Mouse (Mus musculus): ENCODE measurements around the gene Fam173a.

Gene Fam173a

GRCm38 (mm10) chr17:25792615-25793014 is at the start of gene Fam173a:
Gene Fam173a, minus strand, starts transcription at chr17:25792901.
- DNase-seq (ENCODE audit: low spot score) = peak; percentile 62

DNA sequence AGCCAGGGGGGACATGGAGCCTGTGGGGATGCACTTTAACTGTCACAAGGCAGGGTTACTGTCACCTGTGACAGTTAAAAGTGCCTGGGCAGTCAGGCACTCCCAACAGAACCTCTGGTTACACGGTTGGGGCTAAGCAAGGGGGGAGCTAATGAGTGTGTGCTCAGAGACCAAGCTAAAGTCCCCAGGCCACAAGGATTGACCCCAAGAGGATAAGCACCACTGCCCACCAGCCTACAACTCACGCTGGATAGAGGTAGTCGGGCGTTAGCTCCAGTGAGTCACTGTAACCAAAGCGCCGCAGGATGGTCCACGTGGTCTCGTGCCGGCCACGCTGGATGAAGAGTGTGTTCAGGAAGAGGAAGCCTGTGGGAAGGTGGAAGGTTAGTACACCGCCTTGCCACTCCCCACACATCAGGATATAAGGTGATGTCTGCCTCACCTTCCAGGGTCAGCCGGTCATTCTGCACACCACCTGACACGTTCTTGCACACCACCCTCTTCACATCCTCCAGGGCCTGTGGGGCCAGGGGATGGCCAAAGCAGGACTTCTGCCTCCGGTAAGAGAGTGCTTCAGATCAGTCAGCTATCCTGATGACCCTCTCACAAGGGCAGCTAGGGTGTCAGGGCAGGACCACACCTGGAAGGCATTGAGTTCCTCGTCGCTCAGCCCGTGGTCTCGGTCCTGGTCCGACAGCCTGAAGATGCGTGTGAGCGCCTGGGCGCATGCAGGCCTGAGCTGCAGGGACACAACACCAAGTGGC is 48.6 kb upstream of the Fam173a start, which contains the start of gene Gm20683:
TSS of gene Gm20683 (minus strand) at position 647 of the 764 bp plus-strand sequence.
- no peak for DNase-seq (ENCODE audit: low spot score)

- no peak for DNase-seq (ENCODE audit: low spot score)
Measured at GRCm38 (mm10) chr17:25840519-25840918, 47.8 kb upstream of the Fam173a start.

DNA sequence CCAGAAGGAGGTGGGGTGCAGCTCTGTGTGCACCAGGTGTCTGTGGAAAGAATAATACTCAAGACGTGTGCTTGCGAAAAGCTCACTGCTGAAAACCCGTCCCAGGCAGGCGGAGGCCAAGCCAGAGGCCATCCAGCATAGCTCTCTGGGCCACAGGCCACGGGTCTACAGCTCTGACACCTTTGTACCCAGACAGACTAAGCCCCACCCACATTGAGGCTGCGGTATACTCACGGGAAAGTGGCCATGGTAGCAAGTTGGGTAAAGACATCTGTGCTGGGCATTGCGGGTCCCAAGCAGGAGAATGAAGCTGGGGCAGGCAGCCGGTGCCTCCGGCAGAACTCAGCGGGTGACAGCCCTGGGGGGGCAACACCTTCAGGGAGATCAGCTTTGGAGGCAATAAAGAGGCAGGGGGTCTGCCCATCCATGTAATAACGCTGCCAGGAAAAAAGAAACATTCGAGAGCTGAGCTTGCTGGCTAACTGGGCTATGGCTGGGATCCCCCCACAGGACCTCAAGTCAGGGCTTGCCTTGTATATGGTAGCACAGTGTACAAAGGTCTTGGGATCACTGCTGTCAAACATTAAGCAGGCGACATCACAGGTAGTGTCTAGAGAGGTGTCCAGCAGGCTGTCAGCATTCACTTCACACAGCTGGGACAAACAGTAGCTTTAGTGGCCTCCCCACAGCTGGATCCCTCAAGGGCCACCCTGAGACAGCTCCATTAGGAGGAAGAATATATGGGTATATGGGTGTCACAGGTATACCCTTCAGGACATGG is 46.9 kb upstream of the Fam173a start:
- DNase-seq (ENCODE audit: low spot score) = no peak

DNA sequence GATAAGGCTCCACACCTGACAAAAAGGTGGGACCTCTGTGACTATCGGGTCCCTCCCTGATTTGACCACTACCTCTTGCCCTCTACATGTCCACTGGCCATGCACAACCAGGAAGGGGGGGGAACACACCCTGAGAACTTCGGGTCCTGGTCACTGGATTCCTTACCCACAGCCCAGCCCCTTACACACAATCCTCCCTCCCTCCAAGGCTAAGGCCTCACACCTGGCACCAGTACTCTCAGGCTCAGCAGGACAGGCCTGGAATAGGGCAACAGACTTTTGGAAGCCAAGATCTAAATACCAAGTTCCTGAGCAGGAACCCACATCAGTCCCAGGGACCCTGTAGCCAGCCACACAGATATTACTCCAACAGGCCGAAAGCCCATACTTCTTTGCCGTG is 46.2 kb upstream of the Fam173a start:
- no peak for DNase-seq (ENCODE audit: low spot score)

DNA sequence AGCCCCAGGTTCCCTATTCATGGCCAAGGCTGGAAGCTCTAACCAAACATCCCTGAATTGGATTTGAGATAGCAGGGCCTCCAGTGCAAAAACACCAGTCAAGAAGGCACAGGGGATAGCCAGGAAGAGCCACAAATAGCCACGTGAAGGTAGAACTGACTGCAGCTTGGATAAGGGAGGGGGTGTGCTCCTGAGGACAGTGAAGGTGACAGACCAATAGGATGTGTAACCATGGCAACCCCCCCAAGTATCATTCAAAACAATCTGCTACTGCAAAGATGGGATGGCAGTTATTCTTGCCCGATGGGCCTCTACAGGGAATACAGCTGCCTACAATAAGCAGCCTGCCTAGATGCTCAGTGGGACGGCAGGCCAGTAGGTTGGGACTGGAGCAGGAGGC is 44.8 kb upstream of the Fam173a start:
- DNase-seq (ENCODE audit: low spot score) = no peak

- DNase-seq (ENCODE audit: low spot score) = no peak
Measured at GRCm38 (mm10) chr17:25837076-25837410, 44.3 kb upstream of the Fam173a start, which contains the start of gene Rhbdl1. Gene Rhbdl1, minus strand, starts transcription at chr17:25837295.

GRCm38 (mm10) chr17:25836397-25837075 is 43.8 kb upstream of the Fam173a start:
- no peak for DNase-seq (ENCODE audit: low spot score)

DNA sequence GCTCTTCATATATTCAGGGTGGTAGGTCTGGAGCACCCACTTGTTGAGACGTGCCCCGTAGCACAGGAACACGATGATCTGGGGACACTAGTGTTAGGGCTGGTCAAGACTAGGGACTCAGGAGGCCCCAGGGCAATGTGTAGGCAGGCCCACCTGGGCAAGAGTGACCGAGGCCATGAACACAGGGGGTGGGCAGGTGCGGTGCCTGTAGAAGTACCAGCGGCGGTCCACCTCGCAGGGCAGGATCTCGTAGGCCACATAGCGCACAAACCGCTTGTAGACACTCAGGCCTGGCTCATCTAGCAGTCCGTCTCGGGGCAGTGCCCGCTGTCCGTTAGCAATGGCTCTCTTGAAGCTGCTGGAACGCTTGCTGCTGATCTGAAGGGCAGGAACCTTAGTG is 43.1 kb upstream of the Fam173a start:
- DNase-seq (ENCODE audit: low spot score) = no peak

GRCm38 (mm10) chr17:25835301-25835700 is 42.6 kb upstream of the Fam173a start:
- no peak for DNase-seq (ENCODE audit: low spot score)

DNA sequence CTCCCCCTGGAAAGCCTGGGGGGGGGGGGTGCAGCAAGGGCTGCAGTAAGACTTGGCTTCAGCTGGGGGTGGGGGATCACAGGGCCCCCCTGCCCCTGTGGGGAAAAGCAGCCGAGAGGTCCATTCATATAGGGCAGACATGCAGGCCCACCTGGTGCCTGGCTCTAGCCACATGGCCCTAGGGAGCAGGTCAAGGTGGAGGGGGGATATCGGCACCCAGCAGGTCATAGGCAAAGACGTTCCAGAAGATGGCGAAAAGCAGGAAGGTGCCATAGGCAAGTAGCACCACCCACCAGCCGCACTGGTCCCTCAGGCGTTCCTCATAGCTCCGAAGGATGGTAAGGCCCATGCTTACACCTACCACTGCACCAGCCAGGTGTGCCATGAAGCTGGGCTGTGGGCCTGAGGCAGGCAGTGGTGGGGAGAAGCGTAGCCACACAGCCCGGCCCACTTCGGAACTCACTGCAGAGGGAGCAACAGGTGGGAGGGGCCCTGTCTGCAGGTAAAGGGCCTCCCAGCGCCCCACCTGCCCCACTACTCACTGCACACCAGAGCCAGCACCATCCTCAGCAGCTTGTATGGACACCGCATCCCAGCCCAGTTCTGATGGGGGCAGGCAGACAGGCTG is 42.0 kb upstream of the Fam173a start:
- no peak for DNase-seq (ENCODE audit: low spot score)

DNA sequence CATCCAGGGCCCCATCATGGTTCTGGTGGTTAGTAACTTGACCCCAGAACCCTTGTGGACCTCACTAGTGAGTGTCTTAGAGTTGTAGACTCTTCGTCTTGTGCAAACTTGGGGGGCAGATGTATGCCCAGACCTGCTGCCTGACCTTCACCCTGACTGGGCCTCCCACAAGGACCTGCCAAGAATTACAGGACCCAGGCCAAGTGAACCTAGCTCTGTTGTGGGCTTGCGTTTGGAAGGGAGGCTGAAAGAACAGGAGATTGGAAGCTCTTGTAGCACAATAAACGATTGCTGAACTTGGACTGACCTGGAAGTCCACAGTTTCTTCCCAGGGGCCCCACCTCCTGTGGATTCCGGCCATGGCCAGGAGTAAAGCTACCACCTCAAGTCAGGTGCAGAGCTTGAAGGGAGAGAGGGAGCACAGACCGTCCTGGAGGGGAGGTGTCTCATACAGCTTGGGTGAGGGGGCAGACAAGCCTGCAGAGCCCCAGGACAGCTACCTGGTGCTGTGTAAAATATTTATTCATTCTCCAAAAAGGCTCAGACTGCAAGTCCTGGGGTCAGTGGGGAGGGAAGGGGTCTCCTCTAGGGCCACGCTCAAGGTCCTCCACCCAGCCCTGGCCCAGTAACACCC is 41.4 kb upstream of the Fam173a start:
- DNase-seq (ENCODE audit: low spot score) = no peak

- DNase-seq (ENCODE audit: low spot score) = no peak
Measured at GRCm38 (mm10) chr17:25833291-25833663, 40.6 kb upstream of the Fam173a start, which contains the start of gene Stub1. Gene Stub1, minus strand, starts transcription at chr17:25833404.

GRCm38 (mm10) chr17:25832436-25833290 is 40.0 kb upstream of the Fam173a start:
- DNase-seq (ENCODE audit: low spot score) = peak; percentile 99

- DNase-seq (ENCODE audit: low spot score) = no peak
Measured at GRCm38 (mm10) chr17:25831451-25832281, 39.0 kb upstream of the Fam173a start.

GRCm38 (mm10) chr17:25830806-25831431 is 38.2 kb upstream of the Fam173a start:
- no peak for DNase-seq (ENCODE audit: low spot score)

DNA sequence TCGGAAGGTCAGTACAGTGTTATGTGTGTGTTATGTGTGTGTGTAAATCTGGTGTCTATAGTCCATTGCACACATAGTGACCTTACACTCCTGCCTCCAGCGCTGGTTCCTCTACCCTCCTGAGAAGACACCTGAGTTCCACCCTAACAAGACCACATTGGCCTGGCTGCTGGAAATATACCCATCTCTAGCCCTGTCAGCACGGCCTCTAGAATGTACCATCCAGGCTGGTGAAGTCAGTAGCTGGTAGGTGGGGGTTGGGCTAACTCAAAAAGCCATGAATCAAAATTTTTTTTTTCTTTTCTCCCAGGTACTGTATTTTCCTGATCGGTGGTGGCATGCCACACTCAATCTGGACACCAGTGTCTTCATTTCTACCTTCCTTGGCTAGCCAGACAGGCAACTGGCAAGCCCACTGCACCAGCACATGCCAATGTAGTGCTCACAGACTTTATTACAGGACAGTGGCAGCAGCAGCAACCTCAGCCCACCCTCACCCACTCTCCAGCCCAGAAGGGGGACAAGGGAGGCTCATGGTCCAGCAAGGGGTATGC is 37.6 kb upstream of the Fam173a start:
- no peak for DNase-seq (ENCODE audit: low spot score)

DNA sequence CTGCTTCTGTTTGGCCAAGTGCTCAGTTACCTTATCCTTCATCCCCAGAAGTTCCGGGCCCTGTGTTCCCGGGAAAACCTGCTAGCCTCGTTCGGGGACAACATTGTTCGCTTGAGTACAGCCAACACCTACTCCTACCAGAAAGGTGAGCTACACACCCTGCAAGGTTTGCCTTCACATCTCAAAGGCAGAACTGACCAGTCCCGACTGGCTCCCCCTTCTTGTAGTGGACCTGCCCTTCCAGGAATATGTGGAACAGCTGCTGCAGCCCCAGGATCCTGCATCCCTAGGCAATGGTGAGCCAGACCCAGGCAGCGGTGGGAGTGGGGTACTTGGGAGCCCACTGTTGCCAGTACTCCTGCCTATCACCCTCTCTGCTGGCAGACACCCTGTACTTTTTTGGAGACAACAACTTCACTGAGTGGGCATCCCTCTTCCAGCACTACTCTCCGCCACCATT is 36.9 kb upstream of the Fam173a start:
- DNase-seq (ENCODE audit: low spot score) = no peak

Data from ovary, postnatal 10 days (tissue).